Comparison of ENCODE assay signal across 23 mouse cellular contexts in genomic region chr1:167390381-167390780, GRCm38 (mm10). TPM values are rescaled to one million over a fixed set of nuclear protein-coding genes. Genes with fewer than 3 reads are reported as not detected.
DNase-seq lines count a peak whose midpoint lies in the region; ATAC-seq and TF ChIP-seq lines count a peak whose summit lies in the region.
"Had no signal": no experiment of that assay in that cellular context is flagged by ENCODE, and none has a peak within 500 bp of the region (broad histone marks: within the 10 kb centered on the region; RNA-seq: fewer than 3 reads in every experiment).

No protein-coding gene starts in this region.

- no peak overlapping the region; the same call in 1 of the 2 replicates for H3K9ac ChIP-seq in heart, embryonic 13.5 days
- no peak overlapping the region for H3K9ac ChIP-seq in embryonic facial prominence, embryonic 15.5 days
- H3K9ac ChIP-seq in liver, embryonic 12.5 days, result peak overlapping the region; percentile 82
- H3K9ac ChIP-seq in stomach, postnatal 0 days (ENCODE audit: low read length), result 0 out of 2 replicates have a peak overlapping the region, but pooled peaks have one; percentile 23
- H3K9ac ChIP-seq: embryonic facial prominence, embryonic 13.5 days; forebrain, embryonic 15.5 days; hindbrain, embryonic 14.5 days; limb, embryonic 13.5 days had no signal

- no peaks in the 10 kb centered on the region for H3K36me3 ChIP-seq in heart, embryonic 13.5 days
- no peaks in the 10 kb centered on the region for H3K36me3 ChIP-seq in heart, embryonic 10.5 days
- no peaks in the 10 kb centered on the region for H3K36me3 ChIP-seq in embryonic facial prominence, embryonic 15.5 days
- peaks cover 48% of the 10 kb centered on the region for H3K36me3 ChIP-seq in liver, embryonic 12.5 days
- H3K36me3 ChIP-seq in stomach, postnatal 0 days (ENCODE audit: control insufficient read depth, insufficient read depth, low read length), result no peaks in the 10 kb centered on the region
- H3K36me3 ChIP-seq: embryonic facial prominence, embryonic 13.5 days; forebrain, embryonic 15.5 days; G1E; limb, embryonic 13.5 days had no signal

- H3K27me3 ChIP-seq in heart, embryonic 13.5 days (replicated peaks), result peaks cover 11% of the 10 kb centered on the region; the same call in 1 of the 2 replicates
- H3K27me3 ChIP-seq in heart, embryonic 10.5 days (ENCODE audit: insufficient read depth, poor library complexity, severe bottlenecking), result peaks cover 8% of the 10 kb centered on the region; the same call in 1 of the 2 replicates
- H3K27me3 ChIP-seq in embryonic facial prominence, embryonic 15.5 days, result no peaks in the 10 kb centered on the region; the same call in 1 of the 2 replicates
- peaks cover 7% of the 10 kb centered on the region; the same call in 1 of the 2 replicates for H3K27me3 ChIP-seq in liver, embryonic 12.5 days (replicated peaks)
- H3K27me3 ChIP-seq in stomach, postnatal 0 days (ENCODE audit: control insufficient read depth, insufficient read depth, low read length), result no peaks in the 10 kb centered on the region
- H3K27me3 ChIP-seq: forebrain, embryonic 15.5 days had no signal

- WGBS in heart, embryonic 13.5 days, result 73% methylated on average over 4 of the region's 4 CpGs
- WGBS in heart, embryonic 10.5 days, result 77% methylated on average over 4 of the region's 4 CpGs
- 39% methylated on average over 4 of the region's 4 CpGs for WGBS in embryonic facial prominence, embryonic 15.5 days
- 80% methylated on average over 4 of the region's 4 CpGs for WGBS in liver, embryonic 12.5 days (ENCODE audit: insufficient replicate concordance)
- WGBS in stomach, postnatal 0 days, result 62% methylated on average over 4 of the region's 4 CpGs

- no peak for TF ChIP-seq CTCF in stomach, postnatal 0 days (IDR thresholded peaks at IDR 0.05; ENCODE audit: low read depth)

- no peak for TF ChIP-seq EP300 in stomach, postnatal 0 days (optimal IDR thresholded peaks at IDR 0.05)

- no peak for ATAC-seq in heart, embryonic 13.5 days (ENCODE audit: extremely low read depth, insufficient number of reproducible peaks, low FRiP score, low TSS enrichment)
- no peak for ATAC-seq in embryonic facial prominence, embryonic 15.5 days (ENCODE audit: insufficient number of reproducible peaks, low FRiP score, low TSS enrichment, low read depth)
- ATAC-seq in liver, embryonic 12.5 days, result no peak
- no peak for ATAC-seq in stomach, postnatal 0 days (ENCODE audit: low FRiP score, low TSS enrichment)
- ATAC-seq: CD4-positive, CD25-positive, alpha-beta regulatory T cell, adult 4 months; forebrain, embryonic 15.5 days; lung, postnatal 0 days had no signal

- peaks cover 38% of the 10 kb centered on the region for H3K4me1 ChIP-seq in heart, embryonic 13.5 days
- peaks cover 14% of the 10 kb centered on the region for H3K4me1 ChIP-seq in heart, embryonic 10.5 days
- H3K4me1 ChIP-seq in embryonic facial prominence, embryonic 15.5 days, result peaks cover 26% of the 10 kb centered on the region
- H3K4me1 ChIP-seq in liver, embryonic 12.5 days, result peaks cover 72% of the 10 kb centered on the region
- 0 out of 2 replicates have a peak, but pooled peaks cover 2% of the 10 kb centered on the region for H3K4me1 ChIP-seq in stomach, postnatal 0 days (replicated peaks; ENCODE audit: control insufficient read depth, insufficient read depth)

- H3K4me2 ChIP-seq in heart, embryonic 13.5 days, result peak overlapping the region; percentile 88
- H3K4me2 ChIP-seq in embryonic facial prominence, embryonic 15.5 days (replicated peaks), result no peak overlapping the region
- H3K4me2 ChIP-seq in liver, embryonic 12.5 days, result peak overlapping the region; percentile 79
- no peak overlapping the region for H3K4me2 ChIP-seq in stomach, postnatal 0 days (replicated peaks; ENCODE audit: low read depth)
- H3K4me2 ChIP-seq: embryonic facial prominence, embryonic 13.5 days; forebrain, embryonic 15.5 days; hindbrain, embryonic 14.5 days; limb, embryonic 13.5 days had no signal

- no peak overlapping the region for H3K27ac ChIP-seq in heart, embryonic 13.5 days (replicated peaks)
- no peak overlapping the region for H3K27ac ChIP-seq in heart, embryonic 10.5 days
- H3K27ac ChIP-seq in embryonic facial prominence, embryonic 15.5 days (replicated peaks), result peak overlapping the region; percentile 48; the same call in 1 of the 2 replicates
- peak overlapping the region; percentile 100 for H3K27ac ChIP-seq in liver, embryonic 12.5 days
- H3K27ac ChIP-seq in stomach, postnatal 0 days (replicated peaks), result peak overlapping the region; percentile 77
- H3K27ac ChIP-seq: embryonic facial prominence, embryonic 13.5 days; forebrain, embryonic 15.5 days; hindbrain, embryonic 14.5 days; limb, embryonic 13.5 days had no signal

- no peak overlapping the region for H3K4me3 ChIP-seq in heart, embryonic 13.5 days
- H3K4me3 ChIP-seq in heart, embryonic 10.5 days, result no peak overlapping the region
- H3K4me3 ChIP-seq in embryonic facial prominence, embryonic 15.5 days (replicated peaks), result no peak overlapping the region
- H3K4me3 ChIP-seq in liver, embryonic 12.5 days, result peak overlapping the region; percentile 74
- no peak overlapping the region for H3K4me3 ChIP-seq in stomach, postnatal 0 days (ENCODE audit: low read depth, low read length)
- H3K4me3 ChIP-seq: embryonic facial prominence, embryonic 13.5 days; forebrain, embryonic 15.5 days; limb, embryonic 13.5 days; myocyte had no signal

- H3K9me3 ChIP-seq in heart, embryonic 13.5 days, result no peaks in the 10 kb centered on the region
- H3K9me3 ChIP-seq in heart, embryonic 10.5 days, result no peaks in the 10 kb centered on the region
- H3K9me3 ChIP-seq in embryonic facial prominence, embryonic 15.5 days (replicated peaks), result no peaks in the 10 kb centered on the region
- no peaks in the 10 kb centered on the region for H3K9me3 ChIP-seq in liver, embryonic 12.5 days (replicated peaks)
- no peaks in the 10 kb centered on the region for H3K9me3 ChIP-seq in stomach, postnatal 0 days (ENCODE audit: control insufficient read depth, low read length)
- H3K9me3 ChIP-seq: embryonic facial prominence, embryonic 13.5 days; forebrain, embryonic 15.5 days; G1E; limb, embryonic 13.5 days had no signal

- no peak for DNase-seq in heart, embryonic 10.5 days (ENCODE audit: low spot score)
- no peak for DNase-seq in stomach, postnatal 0 days (ENCODE audit: low spot score)
- DNase-seq in c-Kit-positive CD71-positive TER-119-positive erythroid progenitor cells, embryonic 14.5 days (ENCODE audit: low spot score), result no peak
- DNase-seq in natural killer cell, adult 2 months (ENCODE audit: low spot score in 2 of 2), result no peak
- DNase-seq: adrenal gland, postnatal 10 days; cerebellum, adult 8-10 months; heart, postnatal 10 days; kidney, postnatal 25 days; layer of hippocampus, adult 9-11 months; midbrain, embryonic 14.5 days; right cerebral cortex, adult 18-20 months; spleen, adult 18-20 months had no signal

RNA-seq across cellular contexts. Expression of gene Mgst3, which starts 3.3 kb away (rescaled TPM):
- 120 and 145 TPM in 2 replicates for polyA plus RNA-seq in heart, embryonic 13.5 days (2015; fragmentation: Nextera tagmentation; extraction: Ambion mirVana)
- 111 and 149 TPM in 2 replicates for polyA plus RNA-seq in heart, embryonic 10.5 days (2016; fragmentation: Nextera tagmentation; extraction: Ambion mirVana)
- 74.7 and 76.8 TPM in 2 replicates for polyA plus RNA-seq in embryonic facial prominence, embryonic 15.5 days (2015; fragmentation: Nextera tagmentation; extraction: Ambion mirVana)
- polyA plus RNA-seq in liver, embryonic 12.5 days (2016; fragmentation: Nextera tagmentation; extraction: Ambion mirVana), result 388 and 396 TPM in 2 replicates
- 991 and 1,037 TPM in 2 replicates for polyA plus RNA-seq in stomach, postnatal 0 days (2015; fragmentation: Nextera tagmentation; extraction: Ambion mirVana)

RNA-seq across cellular contexts. Expression of gene Aldh9a1, which starts 40.6 kb away (rescaled TPM):
- polyA plus RNA-seq in heart, embryonic 13.5 days (2015; fragmentation: Nextera tagmentation; extraction: Ambion mirVana), result 28.0 and 28.4 TPM in 2 replicates
- 44.4 and 59.4 TPM in 2 replicates for polyA plus RNA-seq in heart, embryonic 10.5 days (2016; fragmentation: Nextera tagmentation; extraction: Ambion mirVana)
- polyA plus RNA-seq in embryonic facial prominence, embryonic 15.5 days (2015; fragmentation: Nextera tagmentation; extraction: Ambion mirVana), result 47.3 and 49.2 TPM in 2 replicates
- 94.4 and 99.5 TPM in 2 replicates for polyA plus RNA-seq in liver, embryonic 12.5 days (2016; fragmentation: Nextera tagmentation; extraction: Ambion mirVana)
- 70.7 and 74.7 TPM in 2 replicates for polyA plus RNA-seq in stomach, postnatal 0 days (2015; fragmentation: Nextera tagmentation; extraction: Ambion mirVana)

Comparison
In these comparisons a context has a peak if more than half of its experiments do, and no peak if none do; other contexts are left out.
1. H3K27ac ChIP-seq: peak in embryonic facial prominence, embryonic 15.5 days (single experiment), liver, embryonic 12.5 days (single experiment) and stomach, postnatal 0 days (single experiment); none in heart, embryonic 13.5 days (single experiment) and heart, embryonic 10.5 days (single experiment).
2. H3K4me2 ChIP-seq: peak in heart, embryonic 13.5 days (single experiment) and liver, embryonic 12.5 days (single experiment); none in embryonic facial prominence, embryonic 15.5 days (single experiment) and stomach, postnatal 0 days (single experiment).
3. H3K9ac ChIP-seq: peak in liver, embryonic 12.5 days (single experiment) and stomach, postnatal 0 days (single experiment); none in heart, embryonic 13.5 days (single experiment) and embryonic facial prominence, embryonic 15.5 days (single experiment).